ENCODE assay signal across 16 mouse cellular contexts in the genomic region with DNA sequence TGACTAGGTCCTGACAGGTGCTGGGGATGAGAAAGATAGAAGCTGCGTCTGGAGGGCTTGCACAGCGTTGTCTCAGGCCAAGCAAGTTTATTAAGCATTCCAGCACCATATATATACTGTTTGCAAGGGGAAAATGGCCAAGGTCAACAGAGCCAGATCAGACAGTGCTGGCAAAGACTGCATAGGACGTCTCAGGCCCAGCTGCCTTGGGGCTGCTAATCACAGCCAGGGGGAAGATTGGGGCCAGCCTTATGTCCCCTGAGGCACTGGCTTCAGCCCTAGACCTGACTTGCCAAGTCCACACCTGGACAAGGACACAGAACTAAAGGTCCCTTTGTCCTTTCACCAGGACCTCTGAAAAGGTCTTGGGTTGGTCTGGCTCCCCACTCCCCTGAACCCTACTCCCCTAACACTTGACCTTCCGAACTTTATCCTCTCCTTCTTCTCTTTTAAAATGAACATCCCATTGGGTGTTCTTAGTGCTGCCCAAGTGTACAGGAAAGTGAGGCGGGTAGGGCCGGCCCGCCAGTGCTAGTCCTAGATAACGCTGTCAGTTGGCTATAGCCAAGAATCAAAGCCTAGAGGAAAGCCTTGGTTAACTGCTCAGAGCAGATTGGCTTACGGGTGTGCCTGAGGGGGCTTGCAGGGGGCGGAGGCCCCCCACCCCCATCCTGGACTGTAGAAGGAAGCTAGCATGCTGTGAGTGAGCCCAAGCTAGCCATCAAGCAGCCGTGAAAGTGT. TPM values are rescaled to one million over a fixed set of nuclear protein-coding genes. Genes with fewer than 3 reads are reported as not detected.
DNase-seq lines count a peak whose midpoint lies in the region; ATAC-seq and TF ChIP-seq lines count a peak whose summit lies in the region.
"Had no signal": no experiment of that assay in that cellular context is flagged by ENCODE, and none has a peak within 500 bp of the region (broad histone marks: within the 10 kb centered on the region; RNA-seq: fewer than 3 reads in every experiment).

No protein-coding gene starts in this region.

- peak overlapping the region; percentile 60 for H3K27ac ChIP-seq in heart, postnatal 0 days (ENCODE audit: low read depth)
- peak overlapping the region; percentile 30; the same call in 1 of the 2 replicates for H3K27ac ChIP-seq in embryonic facial prominence, embryonic 10.5 days (replicated peaks)
- peak overlapping the region; percentile 41 for H3K27ac ChIP-seq in liver, embryonic 13.5 days
- H3K27ac ChIP-seq: hindbrain, embryonic 14.5 days; limb, embryonic 13.5 days had no signal

- intact Hi-C loops in heart, postnatal 14 days (cut with DNase I), result no loop called here
- intact Hi-C loops in left cerebral cortex, postnatal 36 days (cut with DNase I), result no loop called here

- H3K4me2 ChIP-seq in heart, postnatal 0 days (ENCODE audit: low read depth, low read length), result no peak overlapping the region
- H3K4me2 ChIP-seq in liver, embryonic 13.5 days, result peak overlapping the region; percentile 33
- H3K4me2 ChIP-seq: hindbrain, embryonic 14.5 days; limb, embryonic 13.5 days had no signal

- H3K4me1 ChIP-seq in heart, postnatal 0 days (ENCODE audit: control insufficient read depth, insufficient read depth), result peaks cover 22% of the 10 kb centered on the region
- H3K4me1 ChIP-seq in G1E (ENCODE audit: insufficient read depth, low read depth, low read length), result peaks cover 29% of the 10 kb centered on the region
- peaks cover 33% of the 10 kb centered on the region for H3K4me1 ChIP-seq in embryonic facial prominence, embryonic 10.5 days
- peaks cover 34% of the 10 kb centered on the region for H3K4me1 ChIP-seq in liver, embryonic 13.5 days (replicated peaks)

- H3K9me3 ChIP-seq in heart, postnatal 0 days (replicated peaks; ENCODE audit: control insufficient read depth, low read length), result no peaks in the 10 kb centered on the region
- H3K9me3 ChIP-seq in G1E (replicated peaks), result no peaks in the 10 kb centered on the region
- no peaks in the 10 kb centered on the region for H3K9me3 ChIP-seq in embryonic facial prominence, embryonic 10.5 days
- no peaks in the 10 kb centered on the region for H3K9me3 ChIP-seq in liver, embryonic 13.5 days (replicated peaks)
- H3K9me3 ChIP-seq: limb, embryonic 13.5 days had no signal

- peaks cover 8% of the 10 kb centered on the region for H3K36me3 ChIP-seq in heart, postnatal 0 days (replicated peaks; ENCODE audit: control insufficient read depth, insufficient read depth, low read length)
- peaks cover 80% of the 10 kb centered on the region for H3K36me3 ChIP-seq in G1E (replicated peaks)
- peaks cover 43% of the 10 kb centered on the region for H3K36me3 ChIP-seq in embryonic facial prominence, embryonic 10.5 days (replicated peaks)
- H3K36me3 ChIP-seq in liver, embryonic 13.5 days, result peaks cover 39% of the 10 kb centered on the region

- whole genome bisulfite sequencing in heart, postnatal 0 days, result 61% methylated on average over 11 of the region's 11 CpGs
- WGBS in embryonic facial prominence, embryonic 10.5 days, result 78% methylated on average over 11 of the region's 11 CpGs
- 22% methylated on average over 11 of the region's 11 CpGs for WGBS in liver, embryonic 13.5 days (ENCODE audit: insufficient replicate concordance)

- TF ChIP-seq CTCF in heart, postnatal 0 days (IDR thresholded peaks at IDR 0.05; ENCODE audit: low read depth), result no peak
- no peak for TF ChIP-seq CTCF in G1E (IDR thresholded peaks at IDR 0.05; ENCODE audit: low read depth, low read length)

- H3K27me3 ChIP-seq in heart, postnatal 0 days (ENCODE audit: control insufficient read depth, insufficient read depth, low read length), result no peaks in the 10 kb centered on the region
- no peaks in the 10 kb centered on the region for H3K27me3 ChIP-seq in G1E (ENCODE audit: insufficient read depth, low read length)
- H3K27me3 ChIP-seq in embryonic facial prominence, embryonic 10.5 days (replicated peaks; ENCODE audit: low read depth, poor library complexity, severe bottlenecking), result no peaks in the 10 kb centered on the region
- no peaks in the 10 kb centered on the region for H3K27me3 ChIP-seq in liver, embryonic 13.5 days
- H3K27me3 ChIP-seq: limb, embryonic 13.5 days had no signal

- no peak for TF ChIP-seq EP300 in heart, postnatal 0 days (IDR thresholded peaks at IDR 0.05; ENCODE audit: low read depth)

- ATAC-seq in heart, postnatal 0 days (ENCODE audit: insufficient read depth, low read depth), result peak; percentile 72
- peak; percentile 22; the same call in 1 of the 2 replicates for ATAC-seq in G1E (ENCODE audit: extremely low read depth, insufficient number of reproducible peaks, low FRiP score, poor library complexity, severe bottlenecking)
- peak; percentile 85 for ATAC-seq in liver, embryonic 13.5 days (ENCODE audit: low read depth)
- ATAC-seq: activated CD4-positive, CD25-positive, alpha-beta regulatory T cell, adult 4 months; lung, postnatal 0 days had no signal

- H3K4me3 ChIP-seq in heart, postnatal 0 days (ENCODE audit: low read depth, low read length), result no peak overlapping the region
- no peak overlapping the region for H3K4me3 ChIP-seq in G1E (ENCODE audit: low read depth, low read length)
- no peak overlapping the region for H3K4me3 ChIP-seq in embryonic facial prominence, embryonic 10.5 days
- no peak overlapping the region for H3K4me3 ChIP-seq in liver, embryonic 13.5 days (replicated peaks)
- H3K4me3 ChIP-seq: limb, embryonic 13.5 days had no signal

- peak; percentile 36 for DNase-seq in heart, postnatal 0 days (ENCODE audit: low spot score)
- DNase-seq in heart, postnatal 14 days, result no peak
- no peak for DNase-seq in G1E (ENCODE audit: low spot score)
- no peak for DNase-seq in embryonic facial prominence, embryonic 10.5 days (ENCODE audit: low spot score)
- DNase-seq in liver, embryonic 13.5 days, result peak; percentile 36
- no peak for DNase-seq in left cerebral cortex, postnatal 36 days (ENCODE audit: low spot score in 2 of 2)
- no peak for DNase-seq in adrenal gland, postnatal 25 days
- DNase-seq in cerebellum, adult 9-11 months, result no peak
- DNase-seq: gastrocnemius, postnatal 25 days; kidney, adult 9 months; spleen, adult 18-20 months; thymus, postnatal 36 days had no signal

- H3K9ac ChIP-seq in heart, postnatal 0 days (replicated peaks; ENCODE audit: low read depth, low read length), result no peak overlapping the region
- no peak overlapping the region for H3K9ac ChIP-seq in liver, embryonic 13.5 days
- H3K9ac ChIP-seq: hindbrain, embryonic 14.5 days; limb, embryonic 13.5 days had no signal

RNA-seq across cellular contexts. Expression of a gene that starts 15.2 kb away (rescaled TPM):
- total RNA-seq in heart, postnatal 0 days (2014; rRNA removed; ENCODE audit: low replicate concordance), result 6.0 and 17.8 TPM in 2 replicates
- polyA plus RNA-seq in heart, postnatal 0 days (2015; fragmentation: Nextera tagmentation; extraction: Ambion mirVana), result 15.7 and 16.1 TPM in 2 replicates
- total RNA-seq in heart, postnatal 14 days (2021), result 1 to 10 TPM; 9.2 to 9.5 TPM
- 41.7 and 46.9 TPM in 2 replicates for total RNA-seq in G1E (2014; fragmentation: Nextera tagmentation)
- total RNA-seq in G1E (2017), result 34.0 and 42.3 TPM in 2 replicates
- polyA plus RNA-seq in G1E (2012), result 48.5 and 52.4 TPM in 2 replicates
- 60.3 and 60.9 TPM in 2 replicates for polyA plus RNA-seq in embryonic facial prominence, embryonic 10.5 days (2016; fragmentation: Nextera tagmentation; extraction: Ambion mirVana)
- 25.8 and 29.3 TPM in 2 replicates for polyA plus RNA-seq in liver, embryonic 13.5 days (2015; fragmentation: Nextera tagmentation; extraction: Ambion mirVana)
- 10 to 100 TPM; 51.6 to 54.5 TPM for total RNA-seq in left cerebral cortex, postnatal 36 days (2021)
- 37.6 and 38.3 TPM in 2 replicates for total RNA-seq in adrenal gland, postnatal 25 days (2021)

RNA-seq across cellular contexts. Expression of a gene that starts 15.5 kb away (rescaled TPM):
- 51.3 and 56.6 TPM in 2 replicates for total RNA-seq in heart, postnatal 0 days (2014; rRNA removed; ENCODE audit: low replicate concordance)
- polyA plus RNA-seq in heart, postnatal 0 days (2015; fragmentation: Nextera tagmentation; extraction: Ambion mirVana), result 43.8 and 54.8 TPM in 2 replicates
- total RNA-seq in heart, postnatal 14 days (2021), result 10 to 100 TPM; 60.9 to 70.1 TPM
- total RNA-seq in G1E (2014; fragmentation: Nextera tagmentation) (150 and 157 TPM in 2 replicates), G1E (2017) (291 and 340 TPM in 2 replicates)
- 157 and 164 TPM in 2 replicates for polyA plus RNA-seq in G1E (2012)
- polyA plus RNA-seq in embryonic facial prominence, embryonic 10.5 days (2016; fragmentation: Nextera tagmentation; extraction: Ambion mirVana), result 214 and 235 TPM in 2 replicates
- 63.6 and 67.9 TPM in 2 replicates for polyA plus RNA-seq in liver, embryonic 13.5 days (2015; fragmentation: Nextera tagmentation; extraction: Ambion mirVana)
- 100 to 1,000 TPM; 158 to 173 TPM for total RNA-seq in left cerebral cortex, postnatal 36 days (2021)
- 139 and 144 TPM in 2 replicates for total RNA-seq in adrenal gland, postnatal 25 days (2021)

Comparison
In these comparisons a context has a peak if more than half of its experiments do, and no peak if none do; other contexts are left out.
1. DNase-seq: peak in heart, postnatal 0 days (single experiment) and liver, embryonic 13.5 days (single experiment); none in heart, postnatal 14 days (0 of 2), G1E (single experiment), embryonic facial prominence, embryonic 10.5 days (single experiment), left cerebral cortex, postnatal 36 days (0 of 2), adrenal gland, postnatal 25 days (single experiment) and cerebellum, adult 9-11 months (single experiment).
2. ATAC-seq: peak in every context shown above with its lines; median percentile 85 in liver, embryonic 13.5 days; 72 in heart, postnatal 0 days; 22 in G1E.
3. Peak in every context shown above with its lines, with median percentiles within 50 percentile points of each other: H3K27ac ChIP-seq.